ENCODE assay signal across 8 mouse cellular contexts in the genomic region with DNA sequence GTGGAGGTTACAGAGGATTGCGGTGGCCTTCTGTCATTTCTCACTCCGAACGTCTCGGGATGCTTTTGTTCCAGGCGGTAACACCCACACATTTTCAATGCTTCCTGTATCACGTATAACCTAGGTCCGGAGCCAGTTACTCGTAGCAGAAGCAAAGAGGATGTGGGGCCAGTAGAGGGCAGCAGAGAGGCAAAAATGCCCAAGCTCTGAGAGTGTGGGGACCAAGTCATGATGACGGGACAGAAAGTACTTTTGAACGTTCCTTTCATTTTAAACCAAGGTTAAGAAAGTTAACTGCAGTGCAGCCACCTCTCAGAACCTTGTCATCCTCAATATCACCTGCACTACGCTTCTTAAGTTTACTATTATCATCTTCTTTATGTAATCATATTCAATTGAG.
A peak's percentile ranks its signal among the peaks of the same experiment; 100 is the strongest.
DNase-seq lines count a peak whose midpoint lies in the region; ATAC-seq lines count a peak whose summit lies in the region.

No protein-coding gene starts in this region.

- H3K9me3 ChIP-seq in hindbrain, embryonic 13.5 days: no peaks in the 10 kb centered on the region

- 4% methylated on average over 11 of the region's 11 CpGs for WGBS in hindbrain, embryonic 13.5 days

- peak; percentile 88 for ATAC-seq in hindbrain, embryonic 13.5 days (ENCODE audit: low FRiP score)

- H3K4me3 ChIP-seq in hindbrain, embryonic 13.5 days: no peak overlapping the region

- H3K4me1 ChIP-seq in hindbrain, embryonic 13.5 days (replicated peaks): peaks cover 26% of the 10 kb centered on the region

- H3K36me3 ChIP-seq in hindbrain, embryonic 13.5 days: no peaks in the 10 kb centered on the region; the same call in 1 of the 2 replicates

- DNase-seq in NIH3T3 (ENCODE audit: low read depth): peak; percentile 96
- DNase-seq in cerebellum, postnatal 14 days: peak; percentile 93 to 94
- peak; percentile 74 to 85 for DNase-seq in frontal cortex, postnatal 14 days (ENCODE audit: low spot score in 2 of 2)
- peak; percentile 85 to 98 for DNase-seq in layer of hippocampus, postnatal 25 days (ENCODE audit: extremely low spot score in 1 of 2, low spot score in 1 of 2)
- DNase-seq in lung, postnatal 25 days (ENCODE audit: low spot score): peak; percentile 94
- DNase-seq in retina, embryonic 14.5 days (ENCODE audit: low spot score): peak; percentile 96
- peak; percentile 96 for DNase-seq in thymus, postnatal 4 days

- H3K27ac ChIP-seq in hindbrain, embryonic 13.5 days: peak overlapping the region; percentile 52; the same call in 1 of the 2 replicates

- no peaks in the 10 kb centered on the region for H3K27me3 ChIP-seq in hindbrain, embryonic 13.5 days

- H3K4me2 ChIP-seq in hindbrain, embryonic 13.5 days: peak overlapping the region; percentile 47

- H3K9ac ChIP-seq in hindbrain, embryonic 13.5 days: peak overlapping the region; percentile 67
